Mouse (Mus musculus) lung, embryonic 16.5 days (tissue): ENCODE results near the gene Arhgef11. TPM values are rescaled to one million over a fixed set of nuclear protein-coding genes. Genes with fewer than 3 reads are reported as not detected.
A peak's percentile ranks its signal among the peaks of the same experiment; 100 is the strongest.

Experiments
- ATAC-seq: fragments of 200-750 bp; cut with Nextera tagmentation; 2 replicates; pipeline ENCODE4 v1.8.0; 2017; ENCODE audit warnings: low read depth, mild to moderate bottlenecking, moderate library complexity
- H3K27ac ChIP-seq: fragments of 300-500 bp; sonication (generic); 2 replicates; pipeline ENCODE4 v1.5.1; 2014; ENCODE audit warnings: mild to moderate bottlenecking, control low read depth, low read length
- H3K27me3 ChIP-seq: fragments of 300-500 bp; sonication (generic); 2 replicates; pipeline ENCODE4 v1.6.1; 2014; ENCODE audit warnings: low read depth, low read length, mixed read lengths; ENCODE audit not compliant: control insufficient read depth, insufficient read depth
- H3K36me3 ChIP-seq: fragments of 300-500 bp; sonication (generic); 2 replicates; pipeline ENCODE4 v1.6.1; 2014; ENCODE audit warnings: low read length; ENCODE audit not compliant: control insufficient read depth, insufficient read depth
- H3K4me1 ChIP-seq: fragments of 300-500 bp; sonication (generic); replicated peaks from 2 replicates; pipeline ENCODE4 v1.6.1; 2014; ENCODE audit warnings: low read length, mixed read lengths; ENCODE audit not compliant: control insufficient read depth, insufficient read depth
- H3K4me2 ChIP-seq: fragments of 300-500 bp; sonication (generic); 2 replicates; pipeline ENCODE4 v1.6.1; 2014; ENCODE audit warnings: low read depth, low read length, control low read depth
- H3K4me3 ChIP-seq: fragments of 300-500 bp; sonication (generic); 2 replicates; pipeline ENCODE4 v1.5.1; 2014; ENCODE audit warnings: mild to moderate bottlenecking, low read length, control low read depth
- H3K9ac ChIP-seq: fragments of 300-500 bp; sonication (generic); 2 replicates; pipeline ENCODE4 v1.6.1; 2014; ENCODE audit warnings: low read length, control low read depth
- H3K9me3 ChIP-seq: fragments of 300-500 bp; sonication (generic); 2 replicates; pipeline ENCODE4 v1.6.1; 2016; ENCODE audit warnings: low read length; ENCODE audit not compliant: control insufficient read depth
- WGBS: fragments of 180-500 bp; shearing (Covaris S2); extraction: QIAGEN DNeasy Blood & Tissue Kit; methylation state at CpG from one replicate; pipeline ENCODE4 v1.1.7; 2014; 5-methylcytosine and 5-hydroxymethylcytosine counted together
- polyA plus RNA-seq: library from polyadenylated mRNA; unstranded; fragments of >200 nt; fragmentation: Nextera tagmentation; extraction: Ambion mirVana; gene quantifications from 2 replicates; pipeline ENCODE4 v1.2.1, GENCODE M21; 2015

The Arhgef11 gene
- polyA plus RNA-seq, 1 experiment from 2014 or later: 15.4 TPM

- peak overlapping the region; percentile 93 for H3K4me2 ChIP-seq
- peaks cover 20% of the 10 kb centered on the region for H3K4me1 ChIP-seq
- 0% methylated on average over 3 of the region's 3 CpGs for WGBS
- peak overlapping the region; percentile 95 for H3K9ac ChIP-seq
- H3K4me3 ChIP-seq: peak overlapping the region; percentile 85
- ATAC-seq: no peak
- H3K9me3 ChIP-seq: no peaks in the 10 kb centered on the region
- no peaks in the 10 kb centered on the region for H3K36me3 ChIP-seq
- no peaks in the 10 kb centered on the region for H3K27me3 ChIP-seq
- H3K27ac ChIP-seq: peak overlapping the region; percentile 94; the same call in 1 of the 2 replicates
Observed at GRCm38 (mm10) chr3:87618240-87618639, 881 bp downstream of the Arhgef11 start.

GRCm38 (mm10) chr3:87618981-87619710 lies 1.8 kb downstream of the Arhgef11 start:
- Histone ChIP-seq H3K4me2 (peak overlapping the region; percentile 93), H3K4me3 (peak overlapping the region; percentile 85), H3K27me3 (no peaks in the 10 kb centered on the region), H3K4me1 (peaks cover 20% of the 10 kb centered on the region), H3K9me3 (no peaks in the 10 kb centered on the region), H3K27ac (no peak overlapping the region), H3K9ac (peak overlapping the region; percentile 95), H3K36me3 (no peaks in the 10 kb centered on the region)
- whole genome bisulfite sequencing: 24% methylated on average over 5 of the region's 5 CpGs
- no peak for ATAC-seq

GRCm38 (mm10) chr3:87620218-87620891 lies 3.0 kb downstream of the Arhgef11 start:
- Histone ChIP-seq H3K4me3 (peak overlapping the region; percentile 34), H3K27ac (no peak overlapping the region), H3K4me2 (peak overlapping the region; percentile 93), H3K9me3 (no peaks in the 10 kb centered on the region), H3K9ac (peak overlapping the region; percentile 53), H3K4me1 (peaks cover 20% of the 10 kb centered on the region), H3K27me3 (no peaks in the 10 kb centered on the region), H3K36me3 (no peaks in the 10 kb centered on the region)
- no peak for ATAC-seq
- 33% methylated on average over 7 of the region's 7 CpGs for WGBS

- H3K4me2 ChIP-seq: no peak overlapping the region
- ATAC-seq: no peak
Observed at GRCm38 (mm10) chr3:87624899-87625298, 7.5 kb downstream of the Arhgef11 start.

GRCm38 (mm10) chr3:87630899-87631298 lies 13.5 kb downstream of the Arhgef11 start:
- 75% methylated on average over 9 of the region's 9 CpGs for WGBS

More at GRCm38 (mm10) chr3:87624899-87625298, 7.5 kb downstream of the Arhgef11 start:
- Histone ChIP-seq H3K9ac (no peak overlapping the region), H3K27ac (no peak overlapping the region), H3K4me3 (no peak overlapping the region), H3K9me3 (no peaks in the 10 kb centered on the region), H3K27me3 (no peaks in the 10 kb centered on the region), H3K4me1 (peaks cover 14% of the 10 kb centered on the region), H3K36me3 (no peaks in the 10 kb centered on the region)
- WGBS: 86% methylated on average over 4 of the region's 4 CpGs

GRCm38 (mm10) chr3:87631408-87631807 lies 14.0 kb downstream of the Arhgef11 start:
- Histone ChIP-seq H3K4me1 (no peaks in the 10 kb centered on the region), H3K9ac (no peak overlapping the region), H3K4me2 (no peak overlapping the region), H3K4me3 (no peak overlapping the region), H3K27ac (no peak overlapping the region), H3K36me3 (no peaks in the 10 kb centered on the region), H3K27me3 (no peaks in the 10 kb centered on the region), H3K9me3 (no peaks in the 10 kb centered on the region)
- WGBS: 73% methylated on average over 4 of the region's 4 CpGs
- ATAC-seq: no peak

More at GRCm38 (mm10) chr3:87630899-87631298, 13.5 kb downstream of the Arhgef11 start:
- no peaks in the 10 kb centered on the region for H3K36me3 ChIP-seq
- H3K27me3 ChIP-seq: no peaks in the 10 kb centered on the region
- H3K4me3 ChIP-seq: no peak overlapping the region
- no peaks in the 10 kb centered on the region for H3K9me3 ChIP-seq
- H3K4me1 ChIP-seq: no peaks in the 10 kb centered on the region
- H3K27ac ChIP-seq: no peak overlapping the region
- H3K9ac ChIP-seq: no peak overlapping the region
- ATAC-seq: peak; percentile 67; the same call in 1 of the 2 replicates
- H3K4me2 ChIP-seq: no peak overlapping the region

- Histone ChIP-seq H3K4me2 (no peak overlapping the region), H3K9me3 (no peaks in the 10 kb centered on the region), H3K27me3 (no peaks in the 10 kb centered on the region), H3K4me3 (no peak overlapping the region), H3K27ac (no peak overlapping the region), H3K36me3 (no peaks in the 10 kb centered on the region), H3K9ac (no peak overlapping the region), H3K4me1 (no peaks in the 10 kb centered on the region)
- ATAC-seq: no peak
- WGBS: 68% methylated on average over 4 of the region's 4 CpGs
Observed at GRCm38 (mm10) chr3:87635514-87635913, 18.2 kb downstream of the Arhgef11 start.

- WGBS: 53% methylated on average over 1 of the region's 1 CpGs
Observed at GRCm38 (mm10) chr3:87643453-87643852, 26.1 kb downstream of the Arhgef11 start.

GRCm38 (mm10) chr3:87646174-87646573 lies 28.8 kb downstream of the Arhgef11 start:
- Histone ChIP-seq H3K9me3 (no peaks in the 10 kb centered on the region), H3K27me3 (no peaks in the 10 kb centered on the region), H3K4me2 (no peak overlapping the region), H3K36me3 (no peaks in the 10 kb centered on the region), H3K9ac (no peak overlapping the region), H3K4me3 (no peak overlapping the region), H3K27ac (no peak overlapping the region), H3K4me1 (peaks cover 4% of the 10 kb centered on the region; the same call in 1 of the 2 replicates)
- no peak for ATAC-seq
- WGBS: 100% methylated on average over 1 of the region's 1 CpGs

More at GRCm38 (mm10) chr3:87643453-87643852, 26.1 kb downstream of the Arhgef11 start:
- H3K36me3 ChIP-seq: peaks cover 3% of the 10 kb centered on the region; the same call in 1 of the 2 replicates
- H3K9ac ChIP-seq: no peak overlapping the region
- no peak overlapping the region for H3K4me3 ChIP-seq
- no peak overlapping the region for H3K4me2 ChIP-seq
- H3K9me3 ChIP-seq: no peaks in the 10 kb centered on the region
- H3K27ac ChIP-seq: no peak overlapping the region
- no peaks in the 10 kb centered on the region for H3K27me3 ChIP-seq
- ATAC-seq: no peak
- peaks cover 4% of the 10 kb centered on the region; the same call in 1 of the 2 replicates for H3K4me1 ChIP-seq
